14 mouse cellular contexts compared by ENCODE assay signal in genomic region chr7:132323430-132323829, GRCm38 (mm10). TPM values are rescaled to one million over a fixed set of nuclear protein-coding genes. Genes with fewer than 3 reads are reported as not detected.
A peak's percentile ranks its signal among the peaks of the same experiment; 100 is the strongest.
DNase-seq lines count a peak whose midpoint lies in the region; ATAC-seq and TF ChIP-seq lines count a peak whose summit lies in the region.
"Had no signal": no experiment of that assay in that cellular context is flagged by ENCODE, and none has a peak within 500 bp of the region (broad histone marks: within the 10 kb centered on the region; RNA-seq: fewer than 3 reads in every experiment).

No protein-coding gene starts in this region.

- WGBS in liver, postnatal 0 days (ENCODE audit: insufficient replicate concordance), result 31% methylated on average over 5 of the region's 5 CpGs
- WGBS in liver, embryonic 12.5 days (ENCODE audit: insufficient replicate concordance), result 35% methylated on average over 5 of the region's 5 CpGs
- 82% methylated on average over 5 of the region's 5 CpGs for WGBS in forebrain, embryonic 16.5 days

- intact Hi-C loops in heart, postnatal 10 days (cut with DNase I), result no loop called here

- TF ChIP-seq EP300 in liver, postnatal 0 days (IDR thresholded peaks at IDR 0.05; ENCODE audit: low read depth), result no peak

- no peak overlapping the region for H3K9ac ChIP-seq in liver, postnatal 0 days (replicated peaks)
- H3K9ac ChIP-seq in liver, embryonic 12.5 days, result no peak overlapping the region
- no peak overlapping the region for H3K9ac ChIP-seq in forebrain, embryonic 16.5 days (replicated peaks; ENCODE audit: low read depth, low read length)

- TF ChIP-seq CTCF in liver, postnatal 0 days (IDR thresholded peaks at IDR 0.05; ENCODE audit: low read depth), result no peak

- peak overlapping the region; percentile 3; the same call in 1 of the 2 replicates for H3K4me3 ChIP-seq in liver, postnatal 0 days (ENCODE audit: low read depth, low read length)
- no peak overlapping the region for H3K4me3 ChIP-seq in liver, embryonic 12.5 days
- H3K4me3 ChIP-seq in forebrain, embryonic 16.5 days (replicated peaks; ENCODE audit: low read length), result no peak overlapping the region

- H3K27ac ChIP-seq in liver, postnatal 0 days (ENCODE audit: low read depth), result peak overlapping the region; percentile 76
- no peak overlapping the region for H3K27ac ChIP-seq in liver, embryonic 12.5 days
- H3K27ac ChIP-seq in forebrain, embryonic 16.5 days (ENCODE audit: low read length), result no peak overlapping the region

- peak overlapping the region; percentile 26; the same call in 1 of the 2 replicates for H3K4me2 ChIP-seq in liver, postnatal 0 days (ENCODE audit: low read depth, low read length)
- no peak overlapping the region for H3K4me2 ChIP-seq in liver, embryonic 12.5 days
- H3K4me2 ChIP-seq in forebrain, embryonic 16.5 days (ENCODE audit: low read length), result no peak overlapping the region

- DNase-seq in liver, postnatal 0 days, result peak; percentile 47
- DNase-seq in spleen, adult 18-20 months, result peak; percentile 45 to 60
- peak; percentile 12 to 29 for DNase-seq in thymus, postnatal 36 days
- no peak for DNase-seq in heart, postnatal 10 days
- DNase-seq in left cerebral cortex, adult 18-20 months (ENCODE audit: low spot score in 2 of 2), result no peak
- DNase-seq: cerebellum, postnatal 10 days; heart, adult 11 months; heart, postnatal 36 days; kidney, postnatal 25 days; right cerebral cortex, postnatal 4 days had no signal

- no peaks in the 10 kb centered on the region for H3K9me3 ChIP-seq in liver, postnatal 0 days (ENCODE audit: low read length)
- no peaks in the 10 kb centered on the region for H3K9me3 ChIP-seq in liver, embryonic 12.5 days (replicated peaks)
- no peaks in the 10 kb centered on the region for H3K9me3 ChIP-seq in forebrain, embryonic 16.5 days (ENCODE audit: control insufficient read depth, low read length)

- H3K36me3 ChIP-seq in liver, postnatal 0 days (replicated peaks; ENCODE audit: insufficient read depth, low read length), result no peaks in the 10 kb centered on the region
- no peaks in the 10 kb centered on the region for H3K36me3 ChIP-seq in liver, embryonic 12.5 days
- H3K36me3 ChIP-seq in forebrain, embryonic 16.5 days (ENCODE audit: control insufficient read depth, insufficient read depth), result no peaks in the 10 kb centered on the region

- peak; percentile 81 for ATAC-seq in liver, postnatal 0 days
- ATAC-seq in liver, embryonic 12.5 days, result no peak
- peak; percentile 78 for ATAC-seq in common myeloid progenitor, adult 5-6 weeks (replicated peaks; ENCODE audit: low read depth, poor library complexity, severe bottlenecking)
- ATAC-seq in forebrain, embryonic 16.5 days, result no peak
- ATAC-seq: midbrain, embryonic 16.5 days had no signal

- 0 out of 2 replicates have a peak, but pooled peaks cover 2% of the 10 kb centered on the region for H3K27me3 ChIP-seq in liver, postnatal 0 days (ENCODE audit: insufficient read depth, low read length)
- H3K27me3 ChIP-seq in liver, embryonic 12.5 days (replicated peaks), result no peaks in the 10 kb centered on the region; the same call in 1 of the 2 replicates
- no peaks in the 10 kb centered on the region for H3K27me3 ChIP-seq in forebrain, embryonic 16.5 days (replicated peaks; ENCODE audit: control insufficient read depth, insufficient read depth, low read length)

- H3K4me1 ChIP-seq in liver, postnatal 0 days (ENCODE audit: insufficient read depth), result peaks cover 19% of the 10 kb centered on the region
- peaks cover 12% of the 10 kb centered on the region; the same call in 1 of the 2 replicates for H3K4me1 ChIP-seq in liver, embryonic 12.5 days
- peaks cover 4% of the 10 kb centered on the region; the same call in 1 of the 2 replicates for H3K4me1 ChIP-seq in forebrain, embryonic 16.5 days (replicated peaks; ENCODE audit: control insufficient read depth, insufficient read depth, low read length)

RNA-seq across cellular contexts. Expression of gene Chst15, which starts 6.4 kb away (rescaled TPM):
- 4.2 and 5.4 TPM in 2 replicates for polyA plus RNA-seq in liver, postnatal 0 days (2015; fragmentation: Nextera tagmentation; extraction: Ambion mirVana)
- 8.9 and 9.5 TPM in 2 replicates for polyA plus RNA-seq in liver, embryonic 12.5 days (2016; fragmentation: Nextera tagmentation; extraction: Ambion mirVana)
- total RNA-seq in common myeloid progenitor, adult 5-6 weeks (2017), result 10.1 and 15.6 TPM in 2 replicates
- 22.8 and 23.7 TPM in 2 replicates for polyA plus RNA-seq in forebrain, embryonic 16.5 days (2015; fragmentation: Nextera tagmentation; extraction: Ambion mirVana)
- 10 to 100 TPM; 15.3 to 16.7 TPM for total RNA-seq in heart, postnatal 10 days (2021)
- total RNA-seq in left cerebral cortex, adult 18-20 months (2021), result 10 to 100 TPM; 38.5 to 39.6 TPM

Comparison
In these comparisons a context has a peak if more than half of its experiments do, and no peak if none do; other contexts are left out.
1. ATAC-seq: peak in liver, postnatal 0 days (single experiment) and common myeloid progenitor, adult 5-6 weeks (single experiment); none in liver, embryonic 12.5 days (single experiment) and forebrain, embryonic 16.5 days (single experiment).
2. DNase-seq: peak in liver, postnatal 0 days (single experiment), spleen, adult 18-20 months (2 of 2) and thymus, postnatal 36 days (2 of 2); none in heart, postnatal 10 days (0 of 2) and left cerebral cortex, adult 18-20 months (0 of 2).